Mouse (Mus musculus): Measurements from ENCODE around the gene Zfp1. TPM values are rescaled to one million over a fixed set of nuclear protein-coding genes. Genes with fewer than 3 reads are reported as not detected.

Zfp1 gene
- polyA plus RNA-seq, 1 experiment from 2014 or later: 28.4 TPM

DNA sequence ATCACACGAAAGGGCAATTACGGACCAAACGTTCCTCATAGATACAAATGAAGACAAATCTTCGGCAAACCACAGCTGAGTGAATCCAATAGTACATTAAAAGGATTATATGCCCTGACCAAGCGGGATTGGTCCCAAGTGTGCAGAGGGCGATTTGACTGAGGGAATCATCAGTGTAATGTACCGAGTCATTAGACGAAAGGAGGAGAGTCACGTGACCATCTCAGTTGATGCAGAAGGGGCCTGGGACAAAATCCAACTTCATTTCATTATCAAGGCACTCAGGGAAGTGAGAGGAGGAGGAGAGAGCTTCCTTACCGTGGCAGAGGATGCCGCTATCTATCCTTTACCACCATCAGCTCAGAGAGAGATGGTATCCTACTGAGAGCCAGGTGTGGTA, 38.0 kb downstream of the Zfp1 start:
- Histone ChIP-seq H3K4me1 (no peaks in the 10 kb centered on the region), H3K9me3 (0 out of 2 replicates have a peak, but pooled peaks cover 8% of the 10 kb centered on the region), H3K27ac (no peak overlapping the region), H3K36me3 (replicated peaks) (no peaks in the 10 kb centered on the region), H3K9ac (no peak overlapping the region), H3K4me2 (no peak overlapping the region), H3K27me3 (no peaks in the 10 kb centered on the region), H3K4me3 (replicated peaks) (no peak overlapping the region)
- WGBS: 78% methylated on average over 11 of the region's 11 CpGs
- no peak for ATAC-seq (ENCODE audit: low FRiP score)

DNA sequence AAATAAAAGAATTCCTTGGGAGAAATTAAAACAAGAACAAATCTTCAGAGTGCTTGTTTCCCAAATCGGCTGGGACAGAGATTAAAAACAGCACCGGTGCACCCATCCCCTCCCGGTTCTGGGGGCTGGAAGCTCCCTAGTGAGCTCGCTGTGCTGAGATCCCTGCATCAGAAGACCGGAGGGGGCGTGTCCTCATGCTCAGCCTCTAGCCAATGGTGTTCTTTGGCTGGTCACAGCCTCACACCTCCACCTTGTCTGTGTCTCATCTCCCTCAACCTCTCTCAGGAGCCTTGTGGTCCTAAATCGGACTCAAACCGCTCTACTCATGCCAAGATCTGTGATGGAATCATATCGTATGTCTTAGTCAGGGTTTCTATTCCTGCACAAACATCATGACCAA, 39.3 kb downstream of the Zfp1 start:
- WGBS: 41% methylated on average over 9 of the region's 9 CpGs
- no peaks in the 10 kb centered on the region for H3K36me3 ChIP-seq (replicated peaks)
- no peak overlapping the region for H3K9ac ChIP-seq
- H3K9me3 ChIP-seq: no peaks in the 10 kb centered on the region
- no peaks in the 10 kb centered on the region for H3K4me1 ChIP-seq
- H3K27me3 ChIP-seq: no peaks in the 10 kb centered on the region
- H3K27ac ChIP-seq: no peak overlapping the region
- no peak overlapping the region for H3K4me2 ChIP-seq
- H3K4me3 ChIP-seq (replicated peaks): no peak overlapping the region
- no peak for ATAC-seq (ENCODE audit: low FRiP score)

DNA sequence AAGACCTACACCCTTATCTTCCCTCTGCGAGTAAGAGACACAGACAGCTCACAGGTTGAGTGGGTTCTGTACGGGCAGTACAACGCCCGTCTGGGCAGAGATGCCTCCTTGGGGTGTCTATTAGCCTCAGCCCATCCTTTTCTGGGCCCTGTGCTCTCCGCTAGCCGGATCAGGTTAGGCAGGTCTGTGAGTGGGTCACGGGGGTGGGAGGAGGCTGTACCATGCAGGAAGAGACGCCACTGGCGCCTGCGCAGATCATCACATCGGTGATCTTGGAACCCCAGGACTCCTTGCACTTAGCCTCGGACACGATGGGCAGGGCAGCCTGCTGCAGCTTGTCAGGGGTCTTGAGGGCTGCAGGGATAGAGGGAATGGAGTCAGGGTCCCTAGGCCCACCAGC, 43.7 kb downstream of the Zfp1 start:
- Histone ChIP-seq H3K27me3 (no peaks in the 10 kb centered on the region), H3K9me3 (no peaks in the 10 kb centered on the region), H3K4me3 (replicated peaks) (no peak overlapping the region), H3K27ac (no peak overlapping the region), H3K4me2 (no peak overlapping the region), H3K36me3 (replicated peaks) (no peaks in the 10 kb centered on the region), H3K9ac (no peak overlapping the region), H3K4me1 (no peaks in the 10 kb centered on the region)
- 88% methylated on average over 13 of the region's 13 CpGs for WGBS
- ATAC-seq (ENCODE audit: low FRiP score): no peak

DNA sequence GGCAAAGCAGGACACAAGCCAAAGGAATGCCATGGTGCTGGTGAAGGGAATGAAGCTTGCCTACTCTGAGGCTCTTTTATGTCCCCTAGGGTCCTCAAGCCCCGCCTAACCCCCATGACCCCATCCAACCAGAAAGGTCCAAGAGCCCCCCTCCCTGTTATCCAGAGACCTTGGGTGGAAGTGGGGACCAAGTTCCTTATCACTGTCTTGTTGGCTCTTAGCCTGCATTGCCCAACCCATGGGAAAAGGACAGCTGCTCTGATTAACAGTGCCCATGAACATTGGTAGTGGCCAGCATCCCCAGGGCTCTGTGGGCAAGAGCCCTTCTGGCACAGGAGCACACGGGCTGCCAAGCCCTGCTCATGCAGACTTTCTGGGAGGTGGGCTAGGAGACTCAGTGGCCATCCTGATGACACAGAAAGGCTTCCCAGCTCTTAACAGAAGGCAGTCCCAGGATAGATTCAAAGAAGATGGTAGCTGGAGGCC, 47.8 kb downstream of the Zfp1 start, which contains the start of gene Ctrb1:
TSS of gene Ctrb1 (minus strand) at position 51 of the 486 bp plus-strand sequence.
- Histone ChIP-seq H3K9ac (no peak within 1 kb of the TSS), H3K4me3 (replicated peaks) (no peak within 1 kb of the TSS), H3K9me3 (no peaks in the 10 kb centered on the region), H3K27me3 (no peaks in the 10 kb centered on the region), H3K27ac (no peak within 1 kb of the TSS), H3K4me1 (no peaks in the 10 kb centered on the region), H3K4me2 (no peak within 1 kb of the TSS), H3K36me3 (replicated peaks) (no peaks in the 10 kb centered on the region)
- ATAC-seq (ENCODE audit: low FRiP score): no peak
- WGBS: 80% methylated on average over 2 of the region's 2 CpGs

DNA sequence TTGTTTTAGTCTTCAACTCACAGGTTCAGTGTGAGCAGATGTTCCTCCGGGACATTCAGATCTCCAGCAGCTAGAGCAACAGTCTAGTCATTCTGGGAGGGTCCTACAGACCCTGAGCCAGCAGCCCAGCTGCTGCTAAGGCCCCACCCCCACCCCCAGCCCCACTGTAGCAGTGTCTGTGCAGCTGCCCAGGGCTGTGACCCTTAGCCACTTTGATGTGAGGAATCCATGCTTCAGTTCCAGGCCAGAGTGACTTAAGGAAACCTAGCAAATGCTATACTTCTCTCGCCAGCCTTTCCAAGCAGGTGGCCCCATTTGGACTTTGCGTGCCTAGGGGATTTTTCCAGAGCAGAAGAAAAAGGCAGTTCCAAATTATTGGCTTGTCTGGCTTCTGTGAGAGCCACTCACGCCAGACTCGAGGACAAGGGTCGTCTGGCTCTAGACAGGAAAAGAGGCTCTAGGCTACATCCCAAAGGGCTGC, 50.1 kb downstream of the Zfp1 start:
- no peaks in the 10 kb centered on the region for H3K36me3 ChIP-seq (replicated peaks)
- H3K9ac ChIP-seq: no peak overlapping the region
- H3K27me3 ChIP-seq: no peaks in the 10 kb centered on the region
- no peak for ATAC-seq (ENCODE audit: low FRiP score)
- no peak overlapping the region for H3K27ac ChIP-seq
- no peaks in the 10 kb centered on the region for H3K9me3 ChIP-seq
- no peaks in the 10 kb centered on the region for H3K4me1 ChIP-seq
- no peak overlapping the region for H3K4me3 ChIP-seq (replicated peaks)
- no peak overlapping the region for H3K4me2 ChIP-seq
- WGBS: 73% methylated on average over 6 of the region's 6 CpGs

DNA sequence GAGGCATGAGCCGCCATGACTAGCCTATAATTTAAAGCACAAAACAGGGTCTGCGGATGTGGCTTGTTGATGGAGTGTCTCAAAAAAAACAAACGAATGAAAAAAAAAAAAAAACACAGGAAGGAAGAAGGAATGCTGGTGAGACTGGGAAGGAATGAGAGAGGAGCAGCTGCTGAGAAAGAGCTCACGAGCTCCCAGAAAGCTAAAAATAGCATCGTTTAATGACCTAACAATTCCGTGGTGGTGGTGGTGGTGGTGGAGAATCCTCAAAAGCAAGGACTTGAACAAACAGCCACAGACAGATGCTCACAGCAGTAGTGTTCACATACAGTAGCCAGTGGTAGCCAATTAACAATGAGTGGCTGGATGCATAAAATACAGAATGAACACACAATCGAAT, 52.2 kb downstream of the Zfp1 start:
- no peaks in the 10 kb centered on the region for H3K4me1 ChIP-seq
- H3K4me2 ChIP-seq: no peak overlapping the region
- H3K36me3 ChIP-seq (replicated peaks): no peaks in the 10 kb centered on the region
- no peaks in the 10 kb centered on the region for H3K27me3 ChIP-seq
- H3K4me3 ChIP-seq (replicated peaks): no peak overlapping the region
- 78% methylated on average over 7 of the region's 7 CpGs for WGBS
- no peak for ATAC-seq (ENCODE audit: low FRiP score)
- no peak overlapping the region for H3K9ac ChIP-seq
- no peak overlapping the region for H3K27ac ChIP-seq
- no peaks in the 10 kb centered on the region for H3K9me3 ChIP-seq

DNA sequence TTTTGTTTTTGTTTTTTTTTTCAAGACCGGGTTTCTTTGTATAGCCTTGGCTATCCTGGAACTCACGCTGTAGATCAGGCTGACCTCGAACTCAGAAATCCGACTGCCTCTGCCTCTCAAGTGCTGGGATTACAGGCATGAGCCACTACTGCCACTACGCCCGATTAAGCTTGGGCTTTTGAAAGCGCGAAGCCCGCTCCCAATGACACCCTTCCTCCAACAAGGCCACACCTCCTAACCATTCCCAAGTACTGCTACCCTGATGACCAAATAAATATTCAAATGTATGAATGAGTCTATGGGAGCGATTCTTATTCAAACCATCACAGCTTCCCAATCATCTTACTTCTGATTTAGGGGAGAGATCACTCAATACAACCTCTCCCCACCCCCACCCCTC, 54.5 kb downstream of the Zfp1 start:
- Histone ChIP-seq H3K27me3 (no peaks in the 10 kb centered on the region), H3K27ac (no peak overlapping the region), H3K4me2 (no peak overlapping the region), H3K4me1 (no peaks in the 10 kb centered on the region), H3K36me3 (replicated peaks) (no peaks in the 10 kb centered on the region), H3K9ac (no peak overlapping the region), H3K9me3 (no peaks in the 10 kb centered on the region), H3K4me3 (replicated peaks) (no peak overlapping the region)
- WGBS: 82% methylated on average over 10 of the region's 10 CpGs
- ATAC-seq (ENCODE audit: low FRiP score): no peak

DNA sequence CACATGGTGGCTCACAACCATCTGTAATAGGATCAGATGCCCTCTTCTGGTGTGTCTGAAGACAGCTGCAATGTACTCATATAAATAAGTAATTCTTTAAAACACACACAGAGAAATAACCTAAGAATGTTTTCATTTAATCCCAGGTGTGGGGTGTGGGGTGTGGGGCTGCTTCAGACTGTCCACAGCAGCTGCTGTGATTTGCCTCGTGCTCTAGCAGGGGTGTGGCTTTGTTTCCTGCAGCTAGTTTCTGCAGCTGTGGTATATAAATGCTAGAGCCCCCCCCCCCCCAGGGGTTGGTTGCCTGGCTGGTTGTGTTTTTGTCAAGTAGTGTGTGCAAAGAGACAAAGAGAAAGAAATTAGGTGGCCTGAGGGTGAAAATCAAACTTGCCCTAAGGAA, 55.8 kb downstream of the Zfp1 start:
- Histone ChIP-seq H3K9me3 (no peaks in the 10 kb centered on the region), H3K9ac (no peak overlapping the region), H3K27ac (no peak overlapping the region), H3K4me1 (no peaks in the 10 kb centered on the region), H3K4me2 (no peak overlapping the region), H3K36me3 (replicated peaks) (no peaks in the 10 kb centered on the region), H3K4me3 (replicated peaks) (no peak overlapping the region), H3K27me3 (no peaks in the 10 kb centered on the region)
- WGBS: 11% methylated on average over 1 of the region's 1 CpGs
- ATAC-seq (ENCODE audit: low FRiP score): no peak

DNA sequence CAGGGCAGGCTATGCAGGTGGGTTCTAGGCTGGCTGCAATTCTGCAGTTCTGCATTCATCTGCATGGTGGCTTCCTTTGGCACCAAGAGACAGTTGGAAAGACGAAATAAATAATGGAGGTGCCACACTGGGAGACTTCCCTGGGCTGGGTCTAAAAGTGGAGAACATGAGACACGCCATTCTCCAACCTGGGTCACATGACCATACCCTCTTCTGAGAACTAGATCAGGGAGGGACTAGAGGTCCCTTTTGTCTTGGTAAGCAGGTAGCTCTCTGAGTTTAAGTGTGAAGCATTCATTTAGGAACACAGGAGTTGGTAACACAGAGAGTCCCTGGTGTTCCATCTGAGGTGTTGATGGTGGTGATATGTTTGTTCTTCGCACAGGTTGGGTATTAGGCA, 57.0 kb downstream of the Zfp1 start:
- no peaks in the 10 kb centered on the region for H3K4me1 ChIP-seq
- H3K9ac ChIP-seq: no peak overlapping the region
- H3K9me3 ChIP-seq: no peaks in the 10 kb centered on the region
- H3K36me3 ChIP-seq (replicated peaks): no peaks in the 10 kb centered on the region
- H3K27ac ChIP-seq: no peak overlapping the region
- H3K4me3 ChIP-seq (replicated peaks): no peak overlapping the region
- WGBS: 84% methylated on average over 3 of the region's 3 CpGs
- H3K4me2 ChIP-seq: no peak overlapping the region
- no peak for ATAC-seq (ENCODE audit: low FRiP score)
- H3K27me3 ChIP-seq: no peaks in the 10 kb centered on the region

DNA sequence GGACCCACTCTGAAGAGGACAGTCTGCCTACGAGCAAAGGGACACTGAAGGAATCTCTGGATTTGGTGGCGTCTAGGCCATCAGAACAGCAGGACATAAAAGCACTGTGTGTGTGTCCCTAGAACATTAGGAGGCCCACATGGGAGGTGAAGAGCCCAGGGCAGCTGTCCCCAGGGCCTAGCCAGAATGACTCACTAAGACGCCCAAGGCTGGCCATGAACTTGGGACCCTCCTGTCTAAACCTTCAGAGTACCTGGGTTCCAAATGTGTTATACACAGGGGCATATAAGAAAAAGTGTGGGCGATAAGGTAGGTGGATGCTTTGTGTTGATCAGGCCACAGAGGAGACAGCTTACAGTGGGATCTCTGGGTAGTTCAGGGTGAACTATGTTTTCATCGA, 57.5 kb downstream of the Zfp1 start:
- H3K4me3 ChIP-seq (replicated peaks): no peak overlapping the region
- ATAC-seq (ENCODE audit: low FRiP score): no peak
- H3K27ac ChIP-seq: no peak overlapping the region
- H3K4me1 ChIP-seq: no peaks in the 10 kb centered on the region
- no peaks in the 10 kb centered on the region for H3K9me3 ChIP-seq
- H3K9ac ChIP-seq: no peak overlapping the region
- no peak overlapping the region for H3K4me2 ChIP-seq
- no peaks in the 10 kb centered on the region for H3K27me3 ChIP-seq
- 86% methylated on average over 5 of the region's 5 CpGs for WGBS
- no peaks in the 10 kb centered on the region for H3K36me3 ChIP-seq (replicated peaks)

DNA sequence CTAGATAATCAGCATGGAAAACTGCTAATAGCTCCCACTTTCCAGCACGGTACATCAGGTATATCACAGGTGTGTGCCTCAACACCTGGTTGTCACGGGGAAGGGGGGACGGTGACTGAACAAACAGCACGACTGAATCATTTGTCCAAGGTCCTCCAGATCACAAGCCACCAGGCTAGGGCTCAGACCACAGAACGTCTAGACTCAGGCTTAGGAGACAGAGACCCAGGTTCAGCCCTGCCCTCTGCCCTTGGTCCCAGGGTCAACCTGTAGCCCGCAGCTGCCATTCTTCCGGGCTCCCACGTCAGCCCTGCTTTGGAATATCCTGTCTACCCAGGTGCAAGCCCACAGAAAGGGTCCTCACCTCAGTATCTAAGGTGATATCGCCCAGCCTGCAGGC, 58.2 kb downstream of the Zfp1 start:
- Histone ChIP-seq H3K27ac (no peak overlapping the region), H3K4me3 (replicated peaks) (no peak overlapping the region), H3K9me3 (no peaks in the 10 kb centered on the region), H3K27me3 (no peaks in the 10 kb centered on the region), H3K4me2 (no peak overlapping the region), H3K9ac (no peak overlapping the region), H3K36me3 (replicated peaks) (no peaks in the 10 kb centered on the region), H3K4me1 (no peaks in the 10 kb centered on the region)
- ATAC-seq (ENCODE audit: low FRiP score): no peak
- WGBS: 83% methylated on average over 9 of the region's 9 CpGs

DNA sequence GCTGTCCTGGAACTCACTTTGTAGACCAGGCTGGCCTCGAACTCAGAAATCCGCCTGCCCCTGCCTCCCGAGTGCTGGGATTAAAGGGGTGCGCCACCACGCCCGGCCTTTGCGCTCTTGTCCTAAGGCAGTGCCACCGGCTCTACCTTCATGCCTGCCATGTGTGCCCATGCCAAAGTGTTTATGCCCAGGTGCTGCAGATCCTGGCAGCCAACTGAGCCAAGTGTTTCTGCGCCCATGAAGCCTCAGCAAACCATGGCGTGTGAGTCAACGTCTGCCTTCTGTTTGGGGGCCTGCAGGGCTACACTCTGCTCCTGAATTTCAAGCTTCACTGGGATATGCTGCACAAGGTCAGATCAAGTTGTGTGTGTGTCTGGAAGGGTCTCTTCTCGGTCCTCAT, 61.4 kb downstream of the Zfp1 start:
- WGBS: 91% methylated on average over 12 of the region's 12 CpGs
- Histone ChIP-seq H3K27me3 (no peaks in the 10 kb centered on the region), H3K9me3 (no peaks in the 10 kb centered on the region), H3K9ac (no peak overlapping the region), H3K4me3 (replicated peaks) (no peak overlapping the region), H3K36me3 (replicated peaks) (peaks cover 7% of the 10 kb centered on the region), H3K4me2 (no peak overlapping the region), H3K27ac (no peak overlapping the region), H3K4me1 (no peaks in the 10 kb centered on the region)
- no peak for ATAC-seq (ENCODE audit: low FRiP score)

DNA sequence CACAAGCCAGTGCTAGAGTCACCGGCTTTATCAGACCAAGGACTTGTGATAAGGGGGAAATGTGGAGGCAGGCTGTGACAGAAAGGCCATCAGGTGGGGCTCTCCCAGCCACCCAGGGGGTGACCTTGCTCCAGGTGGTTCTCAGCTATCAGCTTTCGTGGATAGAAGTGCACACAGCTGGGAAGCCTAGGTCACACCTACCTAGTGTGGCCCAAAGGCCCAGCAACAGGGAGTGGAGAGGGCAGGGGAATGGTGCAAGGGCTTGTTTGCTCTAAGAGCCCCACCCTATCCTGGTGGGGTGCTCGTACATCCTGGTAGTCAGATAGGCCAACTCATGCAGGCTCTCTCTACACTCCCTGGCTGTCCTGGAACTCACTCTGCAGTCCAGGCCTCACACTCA, 62.0 kb downstream of the Zfp1 start:
- Histone ChIP-seq H3K27ac (no peak overlapping the region), H3K4me1 (no peaks in the 10 kb centered on the region), H3K4me3 (replicated peaks) (no peak overlapping the region), H3K9me3 (no peaks in the 10 kb centered on the region), H3K27me3 (no peaks in the 10 kb centered on the region), H3K9ac (no peak overlapping the region), H3K36me3 (replicated peaks) (peaks cover 13% of the 10 kb centered on the region), H3K4me2 (no peak overlapping the region)
- ATAC-seq (ENCODE audit: low FRiP score): no peak
- 85% methylated on average over 3 of the region's 3 CpGs for WGBS
